Mouse (Mus musculus): ENCODE results near the gene Myl6. TPM values are rescaled to one million over a fixed set of nuclear protein-coding genes. Genes with fewer than 3 reads are reported as not detected.

Myl6 gene
- total and polyA plus RNA-seq, 3 experiments: 366 to 560 (median 555) TPM

DNA sequence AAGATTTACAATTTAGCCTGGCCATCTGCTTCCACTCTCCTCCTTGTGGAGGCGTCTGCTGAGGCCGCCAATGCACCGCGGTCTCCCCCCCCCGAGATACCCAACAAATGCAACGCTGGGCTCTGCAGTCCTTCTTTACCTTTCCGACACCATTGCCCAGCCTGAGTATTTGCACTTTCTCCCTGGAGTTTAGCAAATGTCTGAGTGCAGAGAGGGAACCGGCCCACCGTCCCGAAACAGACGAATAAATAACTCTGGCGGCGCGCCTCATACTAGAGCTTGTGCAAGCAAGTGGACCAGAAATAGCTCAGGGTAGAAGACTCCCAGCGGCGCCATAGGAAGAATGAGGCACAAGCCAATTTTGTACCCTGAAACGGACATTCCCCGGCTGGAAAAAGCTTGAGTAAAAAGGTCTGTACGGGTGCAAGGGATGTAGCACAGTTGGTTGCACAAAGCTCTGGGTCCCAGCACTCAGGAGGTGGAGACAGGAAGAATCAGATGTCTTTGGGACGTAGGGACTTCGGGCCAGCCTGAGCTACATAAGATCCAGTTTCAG lies 5.2 kb upstream of the Myl6 start:
- peaks cover 0 to 5% of the 10 kb centered on the region in 2 experiments for H3K36me3 ChIP-seq (replicated peaks in 1 of 2; ENCODE audit: control insufficient read depth in 1 of 2, insufficient read depth in 1 of 2, low read length in 1 of 2)
- TF ChIP-seq USF1 (IDR thresholded peaks at IDR 0.05; ENCODE audit: low read depth, low read length) (no peak), MAFK (IDR thresholded peaks at IDR 0.05; ENCODE audit: insufficient replicate concordance, low read length) (no peak), BHLHE40 (IDR thresholded peaks at IDR 0.05; ENCODE audit: low read depth, low read length) (peak; percentile 10; the same call in 1 of the 2 replicates), SIN3A (IDR thresholded peaks at IDR 0.05; ENCODE audit: low read length) (peak; percentile 61; the same call in 1 of the 2 replicates), PAX5 (IDR thresholded peaks at IDR 0.05; ENCODE audit: low read length) (no peak), MXI1 (IDR thresholded peaks at IDR 0.05; ENCODE audit: low read depth, low read length) (peak; percentile 57), TCF12 (IDR thresholded peaks at IDR 0.05; ENCODE audit: low read depth, low read length) (0 out of 2 replicates have a peak, but pooled peaks have one; percentile 21), NELFE (IDR thresholded peaks at IDR 0.05; ENCODE audit: low read depth, low read length) (no peak), ELF1 (IDR thresholded peaks at IDR 0.05; ENCODE audit: low read depth, low read length) (no peak), CHD2 (IDR thresholded peaks at IDR 0.05; ENCODE audit: low read length) (no peak), JUND (conservative IDR thresholded peaks at IDR 0.05; ENCODE audit: low read depth, low read length) (no peak), HCFC1 (IDR thresholded peaks at IDR 0.05; ENCODE audit: low read depth, low read length) (no peak), ZKSCAN1 (IDR thresholded peaks at IDR 0.05; ENCODE audit: borderline replicate concordance, low read depth, low read length) (no peak), RCOR1 (conservative IDR thresholded peaks at IDR 0.05; ENCODE audit: low read depth, low read length) (no peak), KAT2A (IDR thresholded peaks at IDR 0.05; ENCODE audit: insufficient replicate concordance, low read length) (no peak), ETS1 (conservative IDR thresholded peaks at IDR 0.05; ENCODE audit: low read depth, low read length) (no peak), POLR2AphosphoS2 (IDR thresholded peaks at IDR 0.05; ENCODE audit: low read depth, low read length) (no peak), NRF1 (IDR thresholded peaks at IDR 0.05; ENCODE audit: low read depth, low read length) (no peak), MYC (IDR thresholded peaks at IDR 0.05; ENCODE audit: low read depth, low read length) (no peak), ZC3H11A (IDR thresholded peaks at IDR 0.05; ENCODE audit: low read depth, low read length) (no peak), GABPA (IDR thresholded peaks at IDR 0.05; ENCODE audit: insufficient replicate concordance, low read depth, low read length) (no peak), ZMIZ1 (IDR thresholded peaks at IDR 0.05; ENCODE audit: low read depth, low read length) (no peak), EP300 (IDR thresholded peaks at IDR 0.05; ENCODE audit: low read length) (no peak), ZNF384 (IDR thresholded peaks at IDR 0.05; ENCODE audit: low read depth, low read length) (no peak), POLR2A (IDR thresholded peaks at IDR 0.05; ENCODE audit: low read depth, low read length) (no peak; the same call in 1 of the 2 replicates), IRF4 (IDR thresholded peaks at IDR 0.05; ENCODE audit: low read depth, low read length) (no peak), MEF2A (IDR thresholded peaks at IDR 0.05; ENCODE audit: borderline replicate concordance, low read depth, low read length) (peak; percentile 46; the same call in 1 of the 2 replicates), MAX (IDR thresholded peaks at IDR 0.05; ENCODE audit: low read length) (no peak), UBTF (IDR thresholded peaks at IDR 0.05; ENCODE audit: low read depth, low read length) (0 out of 2 replicates have a peak, but pooled peaks have one; percentile 43), TBP (conservative IDR thresholded peaks at IDR 0.05; ENCODE audit: low read depth, low read length) (no peak), E2F4 (IDR thresholded peaks at IDR 0.05; ENCODE audit: insufficient replicate concordance, low read depth, low read length) (no peak)
- peak; percentile 32 for DNase-seq (ENCODE audit: extremely low read depth)
- in situ Hi-C loops (cut with MboI; ENCODE audit: low pct_ligation_motif_present, low pct_unique_long_range_greater_than_20kb, low sequenced_read_pairs): no loop called here
- H3K4me2 ChIP-seq (ENCODE audit: insufficient read depth, low read depth, poor library complexity, severe bottlenecking): peak overlapping the region; percentile 44
- dilution Hi-C loops (cut with MboI; ENCODE audit: extremely low pct_ligation_motif_present, extremely low pct_unique_long_range_greater_than_20kb, low sequenced_read_pairs): no loop called here
- H3K4me1 ChIP-seq (ENCODE audit: control insufficient read depth in 1 of 2, insufficient read depth in 2 of 2): peaks cover 3 to 30% of the 10 kb centered on the region in 2 experiments; a peak in 3 of 4 replicates
- no peaks in the 10 kb centered on the region for H3K9me3 ChIP-seq (replicated peaks; ENCODE audit: low read length)
- H3K27me3 ChIP-seq (replicated peaks): no peaks in the 10 kb centered on the region
- peak overlapping the region; percentile 61 to 72 (median 65) for H3K4me3 ChIP-seq (replicated peaks in 1 of 3; ENCODE audit: low read depth in 2 of 3, low read length in 2 of 3, poor library complexity in 1 of 3)
- peaks cover 3% of the 10 kb centered on the region; the same call in 1 of the 2 replicates for H3K79me2 ChIP-seq (replicated peaks; ENCODE audit: control insufficient read depth, extremely low read depth, insufficient read depth, poor library complexity, severe bottlenecking)
- peak overlapping the region; percentile 46 for H3K9ac ChIP-seq (ENCODE audit: insufficient read depth, low read depth)
- H3K27ac ChIP-seq (ENCODE audit: insufficient read depth, low read depth): peak overlapping the region; percentile 31; the same call in 1 of the 2 replicates

Data from CH12.LX (cell line).